Mouse (Mus musculus) heart, postnatal 36 days (tissue): Measurements from ENCODE around the gene Slc12a3. TPM values are rescaled to one million over a fixed set of nuclear protein-coding genes. Genes with fewer than 3 reads are reported as not detected.

Experiments
- DNase-seq, 2 experiments: peaks; one replicate each; pipeline ENCODE4 v3.0.0; 2021 to 2022
- intact Hi-C: fragments of 180-260 bp; cut with DNase I; formaldehyde crosslinking; loops from one replicate; pipeline ENCODE4 v1.15.1; 2025
- total RNA-seq, 2 experiments: library from RNA; stranded (reverse); gene quantifications; 2 replicates each; pipeline ENCODE4 v1.2.3; 2021

Slc12a3 gene
- total RNA-seq, 2 experiments from 2014 or later: 0.33 to 0.38 TPM

DNA sequence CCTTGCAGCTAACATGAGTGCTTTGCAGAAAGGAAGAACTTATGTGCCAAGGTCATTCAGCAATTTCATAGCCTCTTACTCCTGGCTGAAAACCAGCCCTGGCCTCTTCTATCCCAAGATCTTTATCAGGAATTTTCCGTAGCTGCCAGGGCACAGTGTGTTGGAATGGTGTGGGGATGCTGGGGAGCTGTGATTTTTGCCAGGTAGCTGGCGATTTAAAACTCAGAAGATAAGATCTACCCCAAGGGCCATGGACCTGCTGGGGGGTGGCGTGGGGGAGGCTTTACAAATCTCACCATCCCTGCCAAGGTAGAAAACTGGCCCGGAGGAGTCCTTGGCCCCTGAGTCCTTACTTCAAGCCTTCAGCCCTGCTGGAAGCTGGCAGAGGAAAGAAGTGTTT lies 3.0 kb upstream of the Slc12a3 start:
- no peak for DNase-seq
- intact Hi-C loops: no loop called here

DNA sequence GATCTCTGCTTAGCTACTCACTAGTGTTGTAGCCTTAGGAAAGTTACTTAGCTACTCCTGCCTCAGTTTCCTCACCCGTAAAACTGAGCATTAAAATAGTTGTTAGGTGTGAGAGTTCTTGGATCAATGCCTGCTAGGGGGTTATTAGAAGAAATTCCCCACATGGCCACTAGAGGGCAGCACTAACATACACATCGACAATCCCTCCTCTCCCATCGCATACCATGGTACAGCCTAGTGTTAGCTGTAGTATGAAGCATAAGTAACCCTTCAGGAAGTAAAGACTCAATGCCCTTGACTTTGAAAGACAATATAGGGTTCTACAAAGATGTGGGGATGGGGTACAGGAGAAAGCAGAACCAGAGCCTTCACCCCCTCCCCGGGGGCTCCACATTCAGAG lies 1.7 kb downstream of the Slc12a3 start:
- intact Hi-C loops: loop anchor here (1.0 to 10.0 kb wide), 4 partner anchors 66 to 354 kb away; no protein-coding TSS in a partner anchor
- DNase-seq: peak; percentile 42 to 51

DNA sequence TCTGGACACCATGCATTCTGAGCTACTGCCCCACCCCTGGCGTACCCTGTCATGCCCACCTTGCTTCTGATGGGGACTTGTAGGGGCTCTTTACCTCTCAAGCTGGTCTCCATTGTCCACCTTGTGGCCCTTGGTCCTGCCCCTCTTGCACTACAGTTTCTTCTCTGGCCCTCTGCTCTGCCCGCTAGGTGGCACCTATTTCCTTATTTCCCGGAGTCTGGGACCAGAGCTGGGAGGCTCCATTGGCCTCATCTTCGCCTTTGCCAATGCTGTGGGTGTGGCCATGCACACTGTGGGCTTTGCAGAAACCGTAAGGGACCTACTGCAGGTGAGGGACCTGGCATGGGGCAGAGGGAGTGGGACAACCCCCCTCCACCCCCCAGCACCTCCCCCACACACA lies 4.3 kb downstream of the Slc12a3 start:
- no peak for DNase-seq
- intact Hi-C loops: loop anchor here (10.0 kb wide), 2 partner anchors 241 to 351 kb away; no protein-coding TSS in a partner anchor

DNA sequence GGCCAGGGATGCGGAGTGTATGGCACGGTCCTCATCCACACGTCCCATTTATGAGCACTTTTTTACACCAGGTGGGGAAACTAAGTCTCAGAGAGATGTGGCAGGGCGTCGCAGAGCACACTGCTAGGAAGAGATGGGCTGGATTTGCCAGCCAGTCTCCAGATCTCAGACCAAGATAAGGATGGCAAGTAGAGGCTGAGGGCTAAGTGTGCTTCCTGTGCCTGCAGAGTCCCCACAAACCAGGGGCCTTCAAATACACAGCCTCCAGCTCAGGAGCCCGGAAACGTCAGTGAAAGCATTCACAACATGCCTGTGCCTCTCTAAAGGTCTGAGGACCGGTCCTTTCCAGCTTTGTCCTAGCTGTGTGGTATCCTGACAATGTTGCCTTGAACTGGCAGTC lies 8.6 kb downstream of the Slc12a3 start:
- intact Hi-C loops: loop anchor here (10.0 kb wide), 2 partner anchors 237 to 347 kb away; no protein-coding TSS in a partner anchor
- no peak for DNase-seq

DNA sequence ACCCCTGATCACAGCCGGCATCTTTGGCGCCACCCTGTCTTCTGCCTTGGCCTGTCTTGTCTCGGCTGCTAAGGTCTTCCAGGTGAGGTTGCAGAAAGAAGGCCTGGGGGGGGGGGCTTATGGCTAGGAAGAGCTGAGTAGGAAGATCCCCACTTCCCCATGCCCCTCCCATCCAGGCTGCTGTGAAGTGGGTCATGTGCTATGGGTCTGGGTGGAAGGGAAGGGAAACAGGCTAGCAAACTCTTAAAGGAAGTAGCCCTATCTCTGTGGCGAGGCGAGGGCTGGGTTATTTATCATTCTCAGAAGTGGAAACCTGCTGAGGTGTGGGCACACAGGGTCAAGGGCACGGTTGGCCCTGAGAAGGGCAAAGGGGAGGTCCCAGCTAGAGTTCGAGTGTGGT lies 11.8 kb downstream of the Slc12a3 start:
- no peak for DNase-seq
- intact Hi-C loops: no loop called here

DNA sequence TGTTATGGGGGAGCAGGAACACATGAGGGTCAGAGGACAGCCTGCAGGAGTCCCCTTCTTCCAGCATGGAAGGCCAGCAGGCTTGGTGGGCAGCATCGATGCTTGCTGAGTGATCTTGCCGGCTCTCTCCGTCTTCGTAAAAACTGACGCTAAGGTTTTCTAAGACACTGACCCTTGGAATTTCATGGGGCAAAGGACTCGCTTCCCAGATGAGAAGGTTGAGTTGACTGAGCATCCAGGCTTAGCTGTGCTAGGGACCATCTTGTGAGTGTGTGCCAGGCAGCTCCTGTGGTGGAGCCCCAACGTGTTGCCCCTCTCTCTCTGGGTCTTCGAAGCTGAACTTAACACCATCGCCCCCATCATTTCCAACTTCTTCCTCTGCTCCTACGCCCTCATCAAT lies 13.7 kb downstream of the Slc12a3 start:
- intact Hi-C loops: loop anchor here (1.0 kb wide), 3 partner anchors 55 to 144 kb away; partner anchors contain the start of gene Nlrc5
- no peak for DNase-seq

DNA sequence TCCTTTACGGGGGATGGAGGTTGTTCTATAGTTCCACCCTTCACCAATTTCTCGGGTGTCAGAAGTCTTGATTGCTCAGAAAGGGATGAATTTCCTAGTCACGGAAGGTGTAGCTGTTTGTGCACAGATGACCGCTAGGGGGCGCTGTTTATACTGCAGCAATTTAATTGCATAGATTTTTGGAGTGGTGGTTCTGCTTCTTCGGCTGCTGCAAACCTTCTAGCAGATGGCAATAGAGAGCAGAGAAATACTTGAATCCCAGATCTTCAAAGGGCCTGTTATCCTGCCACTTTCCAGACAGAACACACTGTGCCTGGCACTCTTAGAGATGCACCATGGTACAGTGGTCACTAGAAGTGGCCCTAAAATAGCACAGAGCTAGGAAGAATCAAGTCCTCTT lies 14.3 kb downstream of the Slc12a3 start:
- intact Hi-C loops: loop anchor here (1.0 kb wide), 3 partner anchors 54 to 143 kb away; partner anchors contain the start of gene Nlrc5
- DNase-seq: peak; percentile 86 to 87

DNA sequence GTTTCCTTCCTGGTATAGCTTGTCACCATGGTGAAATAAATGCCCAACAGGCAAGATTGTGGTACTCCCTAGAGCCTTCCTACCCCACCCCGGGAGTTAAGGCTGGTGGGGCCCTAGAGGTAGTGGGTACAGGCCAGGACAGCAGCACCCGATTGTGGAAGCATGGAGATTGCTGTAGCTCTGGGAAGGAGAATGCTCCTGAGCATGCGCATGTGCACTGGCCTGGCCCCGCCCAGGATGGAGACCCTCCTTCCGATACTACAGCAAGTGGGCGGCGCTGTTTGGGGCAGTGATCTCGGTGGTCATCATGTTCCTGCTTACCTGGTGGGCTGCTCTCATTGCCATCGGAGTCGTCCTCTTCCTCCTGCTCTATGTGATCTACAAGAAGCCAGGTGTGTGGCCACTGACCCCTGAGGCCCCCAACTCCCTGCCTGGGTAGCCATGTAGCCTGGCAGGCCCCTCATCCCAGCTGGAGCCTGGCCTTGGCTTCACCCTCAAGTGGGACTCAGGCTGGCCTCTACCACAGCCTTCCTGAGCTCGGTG lies 14.8 kb downstream of the Slc12a3 start:
- intact Hi-C loops: loop anchor here (1.0 kb wide), 3 partner anchors 53 to 142 kb away; partner anchors contain the start of gene Nlrc5
- DNase-seq: no peak

DNA sequence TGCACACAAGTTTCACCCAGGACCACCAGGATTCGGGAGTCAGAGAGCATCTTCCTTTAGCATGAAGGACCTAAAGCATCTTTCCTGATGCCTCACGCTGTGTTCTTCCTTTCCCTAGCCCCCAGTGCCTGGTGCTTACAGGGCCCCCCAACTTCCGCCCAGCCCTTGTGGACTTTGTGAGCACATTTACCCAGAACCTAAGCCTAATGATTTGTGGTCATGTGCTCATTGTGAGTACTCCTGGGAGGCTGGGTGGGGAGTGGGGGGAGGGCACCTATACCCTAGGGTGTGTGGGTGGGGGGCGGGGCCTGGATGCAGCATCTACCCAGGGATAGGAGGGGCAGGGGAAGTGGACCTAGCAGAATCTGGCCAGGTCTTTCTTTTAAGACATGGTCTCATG lies 16.7 kb downstream of the Slc12a3 start:
- no peak for DNase-seq
- intact Hi-C loops: no loop called here

DNA sequence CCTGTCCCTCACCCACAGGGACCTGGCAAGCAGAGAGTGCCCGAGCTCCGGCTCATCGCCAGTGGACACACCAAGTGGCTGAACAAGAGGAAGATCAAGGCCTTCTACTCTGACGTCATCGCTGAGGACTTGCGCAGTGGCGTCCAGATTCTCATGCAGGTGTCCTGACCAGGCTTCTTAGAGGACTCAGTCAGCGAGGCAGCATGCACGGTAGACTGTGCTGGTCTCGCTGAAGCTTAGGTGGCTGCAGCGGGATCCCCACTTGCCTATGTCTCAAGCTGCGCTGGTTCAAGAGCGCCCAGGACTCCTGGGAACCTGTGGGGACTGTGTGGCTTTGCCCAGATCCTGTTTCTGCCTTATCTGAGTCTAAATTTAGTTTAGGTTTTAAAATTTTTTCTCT lies 17.3 kb downstream of the Slc12a3 start:
- DNase-seq: no peak
- intact Hi-C loops: no loop called here

DNA sequence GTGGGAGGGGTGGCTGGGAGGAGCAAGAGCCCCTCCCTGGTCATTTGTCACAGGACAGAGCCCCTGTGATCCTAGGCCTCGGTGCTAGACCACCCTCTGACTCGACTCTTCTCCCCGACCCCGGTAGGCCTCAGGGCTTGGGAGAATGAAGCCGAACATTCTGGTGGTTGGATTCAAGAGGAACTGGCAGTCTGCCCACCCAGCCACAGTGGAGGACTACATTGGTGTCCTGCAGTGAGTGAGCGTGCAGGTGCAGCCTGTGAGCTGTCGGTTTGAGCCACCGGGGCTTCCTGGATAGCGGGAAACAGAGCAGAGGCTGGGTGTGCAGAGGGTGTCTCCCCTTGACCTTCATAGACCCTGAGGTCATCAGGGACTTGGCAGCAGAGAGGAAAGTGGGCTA lies 19.4 kb downstream of the Slc12a3 start:
- intact Hi-C loops: no loop called here
- DNase-seq: no peak

DNA sequence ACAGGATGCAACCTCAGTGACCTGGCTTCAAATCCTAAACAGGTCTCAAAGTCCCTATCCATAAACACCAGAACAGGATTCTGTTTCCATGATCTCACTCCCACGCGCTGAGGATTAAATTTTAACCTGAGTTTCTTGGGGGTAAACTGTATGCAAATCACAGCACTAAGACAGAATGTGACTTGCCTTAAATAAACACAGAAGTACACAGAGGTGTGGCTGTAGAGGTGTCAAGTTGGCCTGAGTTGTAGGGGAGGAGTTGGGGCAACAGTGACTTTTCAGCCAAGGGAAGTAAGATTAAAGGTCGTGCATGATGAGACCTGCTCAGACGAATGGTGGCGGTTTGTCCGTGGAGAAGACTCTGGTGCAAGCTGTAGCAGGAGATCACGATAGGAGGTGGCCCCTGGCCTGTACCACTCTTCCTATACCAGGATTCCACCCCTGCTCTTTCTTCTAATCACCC lies 25.1 kb downstream of the Slc12a3 start:
- intact Hi-C loops: no loop called here
- DNase-seq: peak in 1 of 2 experiments; percentile 33

DNA sequence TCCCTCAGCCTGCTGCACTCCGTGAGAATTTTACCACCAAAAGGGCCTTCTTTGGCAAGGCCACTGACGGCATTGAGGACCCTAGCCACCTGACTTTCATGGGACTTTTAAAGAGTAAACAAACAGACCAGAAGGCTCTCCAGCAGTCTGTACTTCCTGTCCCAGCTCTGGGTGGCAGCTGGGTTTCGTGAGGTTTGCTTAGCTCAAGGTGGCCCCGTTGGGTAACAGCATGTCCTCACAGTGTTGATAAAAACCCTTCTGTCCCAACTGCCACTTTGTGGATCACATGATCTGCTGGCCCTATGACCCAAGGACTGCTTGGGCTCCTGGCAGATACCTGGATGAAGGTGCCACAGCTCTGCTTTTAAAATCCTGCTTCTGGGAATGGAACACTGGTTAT lies 25.6 kb downstream of the Slc12a3 start:
- DNase-seq: peak in 1 of 2 experiments; percentile 37
- intact Hi-C loops: no loop called here

DNA sequence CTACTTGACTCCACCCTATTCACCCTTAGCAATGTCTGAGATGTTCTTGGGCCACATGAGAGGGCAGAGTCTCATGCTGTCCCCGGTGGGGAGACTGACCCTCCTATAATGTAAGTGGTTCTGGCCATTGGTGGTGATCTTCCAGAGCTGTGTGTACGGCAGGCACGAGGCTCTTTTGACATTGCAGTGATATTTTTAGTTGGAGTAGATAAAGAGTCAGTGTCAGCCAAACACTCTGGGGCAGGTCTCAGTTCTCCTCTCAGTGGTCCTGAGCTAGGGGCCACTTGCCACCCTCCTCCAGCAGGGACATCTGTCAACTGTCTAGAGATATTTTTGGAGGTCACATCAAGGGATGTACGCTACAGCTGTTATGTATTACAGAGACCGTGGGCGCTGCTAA lies 28.2 kb downstream of the Slc12a3 start:
- intact Hi-C loops: no loop called here
- DNase-seq: peak in 1 of 2 experiments; percentile 26

DNA sequence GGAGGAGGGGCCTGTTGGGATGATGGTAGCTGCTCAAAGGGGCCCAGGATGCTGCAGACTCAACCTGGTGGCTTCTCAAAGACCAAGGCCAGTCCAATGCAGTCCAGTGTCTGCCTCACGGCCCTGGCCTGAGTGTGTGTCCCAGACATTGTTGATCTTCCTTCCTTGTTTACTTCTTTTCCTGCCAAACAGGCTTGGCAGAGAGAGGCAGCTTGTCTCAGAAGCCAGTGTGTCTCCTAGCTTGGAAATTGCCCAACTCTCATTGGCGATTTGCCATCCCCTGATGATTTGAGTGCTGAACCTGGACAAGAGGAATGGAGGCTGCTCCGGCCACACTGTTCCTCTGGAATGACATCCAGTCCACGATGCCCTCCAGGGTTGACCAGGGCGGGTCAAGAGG lies 29.5 kb downstream of the Slc12a3 start:
- DNase-seq: peak; percentile 83 to 85
- intact Hi-C loops: loop anchor here (1.0 kb wide), 1 partner anchor 29 kb away; no protein-coding TSS in a partner anchor

DNA sequence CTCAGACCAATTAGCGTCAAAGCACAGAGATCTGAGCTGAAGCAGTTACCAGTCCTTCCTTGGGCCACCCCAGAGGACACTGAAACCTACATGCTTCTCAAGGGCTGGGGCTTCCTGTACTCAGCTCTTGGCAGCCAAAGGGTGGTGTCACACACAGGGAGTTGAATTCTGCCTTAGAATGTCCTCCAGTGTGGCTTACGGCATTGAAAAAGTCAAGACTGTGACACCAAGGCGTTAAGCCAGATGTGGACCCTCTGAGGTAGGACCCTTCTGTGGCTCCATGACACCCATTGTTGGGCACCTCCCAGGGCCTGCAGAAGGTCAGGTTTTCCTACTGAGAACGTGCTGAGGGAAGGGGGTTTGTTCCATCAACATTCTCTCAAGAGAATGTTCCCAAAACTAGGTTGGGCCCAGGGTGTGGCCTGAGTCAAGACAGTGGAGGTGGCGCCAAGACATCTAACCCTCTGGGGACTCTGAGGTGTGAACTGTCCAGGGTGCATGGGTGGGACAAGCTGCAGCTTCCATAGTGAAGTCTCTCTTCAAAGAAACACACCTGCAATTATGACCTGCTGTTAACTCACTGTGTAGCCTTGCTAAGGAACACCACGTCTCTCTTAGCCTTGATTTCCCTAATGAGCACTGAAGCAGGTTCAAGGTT lies 32.9 kb downstream of the Slc12a3 start:
- intact Hi-C loops: no loop called here
- DNase-seq: peak; percentile 34 to 42

DNA sequence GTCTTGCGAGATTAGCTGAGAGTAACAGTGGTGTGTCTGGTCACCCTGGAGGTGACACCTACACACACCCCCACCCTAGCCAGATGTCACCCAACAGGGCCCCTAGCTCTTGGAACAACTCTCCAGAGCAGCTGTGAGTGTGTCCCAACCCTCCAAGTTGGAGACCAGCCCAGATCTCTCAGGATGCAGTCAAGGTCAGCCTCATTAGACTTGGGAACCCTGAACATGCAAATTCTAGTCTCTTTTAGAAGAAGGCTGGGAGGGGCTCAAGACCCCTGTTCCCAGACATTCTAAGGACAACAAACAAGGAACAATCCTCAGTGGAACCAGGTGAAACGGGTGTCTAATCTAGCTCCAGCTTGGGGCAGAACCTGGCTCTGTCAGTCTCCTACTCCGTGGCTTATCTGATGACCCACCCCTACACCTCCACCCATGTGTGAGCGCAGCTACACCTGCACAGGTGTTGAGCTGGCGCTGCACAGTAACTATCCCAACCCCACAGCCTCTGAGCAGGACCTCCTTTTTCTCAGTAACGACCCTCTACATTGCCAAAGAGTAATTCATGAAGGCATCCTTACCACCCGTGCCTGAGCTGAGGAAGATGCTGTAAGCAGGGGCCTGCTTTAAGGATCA lies 33.7 kb downstream of the Slc12a3 start:
- intact Hi-C loops: loop anchor here (1.0 kb wide), 1 partner anchor 25 kb away; no protein-coding TSS in a partner anchor
- peak; percentile 66 to 70 for DNase-seq

DNA sequence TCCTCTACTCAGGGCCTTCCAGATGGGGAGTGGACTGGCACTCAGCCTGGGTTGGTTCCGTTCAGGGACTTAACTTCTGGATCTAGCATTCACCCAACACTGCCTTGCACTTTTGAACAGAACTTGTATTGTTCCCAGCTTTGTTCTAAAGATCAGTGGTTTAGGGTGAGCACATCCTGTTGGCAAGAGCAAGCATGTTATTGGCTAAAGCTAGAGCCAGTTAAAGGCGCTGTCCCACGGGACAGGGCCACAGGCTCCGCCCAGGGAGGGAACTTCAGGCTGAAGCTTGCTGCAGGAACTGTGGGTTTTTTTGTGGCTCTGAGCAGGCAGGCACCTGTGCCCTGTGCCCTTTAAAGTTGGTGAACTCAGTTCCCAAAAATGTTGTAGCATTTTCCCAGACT lies 34.3 kb downstream of the Slc12a3 start:
- DNase-seq: peak; percentile 82 to 84
- intact Hi-C loops: loop anchor here (1.0 kb wide), 1 partner anchor 24 kb away; no protein-coding TSS in a partner anchor

DNA sequence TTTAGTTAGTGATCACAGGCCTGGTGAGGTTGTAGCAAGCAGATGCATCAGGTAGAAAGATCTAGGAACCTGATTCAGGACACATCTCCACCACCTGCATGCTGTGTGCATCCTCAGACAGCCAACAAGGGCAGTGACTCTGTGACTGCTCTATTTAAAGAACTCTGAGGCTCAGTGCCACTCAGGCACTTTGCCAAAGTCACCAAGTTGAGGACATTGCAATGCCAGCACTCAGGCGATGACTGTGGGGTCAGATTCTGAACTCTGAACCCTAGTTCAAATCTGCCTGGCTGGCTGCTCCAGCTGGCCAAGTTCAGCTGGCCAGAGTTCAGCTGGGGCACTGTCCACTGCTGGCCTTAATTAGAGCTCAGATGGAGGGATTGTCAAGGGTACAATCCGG lies 34.9 kb downstream of the Slc12a3 start:
- DNase-seq: peak; percentile 64 to 66
- intact Hi-C loops: loop anchor here (1.0 kb wide), 1 partner anchor 23 kb away; no protein-coding TSS in a partner anchor

DNA sequence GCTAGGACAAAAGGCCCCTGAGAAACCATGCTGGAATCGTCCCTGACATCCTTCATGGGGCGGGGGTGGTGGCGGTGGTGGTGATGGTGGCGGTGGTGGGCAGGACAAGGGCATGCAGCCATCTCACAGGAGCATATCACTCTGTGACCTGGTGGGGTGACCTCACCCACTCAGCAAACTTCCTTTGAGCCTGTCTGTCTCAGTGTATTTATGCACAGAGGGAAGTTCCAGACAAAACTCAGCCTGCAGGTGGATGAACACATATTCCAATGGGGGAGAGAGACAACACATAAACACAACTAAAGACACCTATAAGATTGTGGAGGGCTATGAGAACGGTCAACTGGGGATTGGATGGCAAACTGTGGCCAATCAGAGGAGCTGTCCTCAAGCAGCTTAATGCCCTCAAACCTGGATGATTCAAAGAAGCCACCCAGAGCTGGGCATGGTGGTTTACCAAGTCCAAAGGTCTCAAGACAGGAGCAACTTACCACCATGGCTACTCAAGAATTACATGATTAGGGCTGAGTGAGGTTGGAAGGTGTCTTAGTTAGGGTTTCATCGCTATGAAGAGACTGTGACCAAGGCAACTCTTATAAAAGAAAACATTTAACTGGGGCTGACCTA lies 35.8 kb downstream of the Slc12a3 start:
- intact Hi-C loops: no loop called here
- no peak for DNase-seq
